Mouse (Mus musculus) lung, postnatal 4 days (tissue): ENCODE measurements at regions not wholly inside any gene's neighbourhood (a gene's known extent, or its start where the extent isn't known, plus 50 kb on each side); places are given as distances from the start of the nearest gene placed in this dataset.

Experiments
- DNase-seq, 2 experiments: peaks; one replicate each; pipeline ENCODE4 v3.0.0; 2021

- DNase-seq, result no peak
Measured at GRCm38 (mm10) chr15:69632306-69632705, 3131.6 kb upstream of the Lrrc6 start.

- no peak for DNase-seq
Measured at GRCm38 (mm10) chr15:69617998-69618397, 3117.3 kb upstream of the Lrrc6 start.

- DNase-seq, result no peak
Measured at GRCm38 (mm10) chr15:69614048-69614447, 3113.3 kb upstream of the Lrrc6 start.

GRCm38 (mm10) chr15:69591219-69592006 lies 3090.7 kb upstream of the Lrrc6 start:
- no peak for DNase-seq

DNA sequence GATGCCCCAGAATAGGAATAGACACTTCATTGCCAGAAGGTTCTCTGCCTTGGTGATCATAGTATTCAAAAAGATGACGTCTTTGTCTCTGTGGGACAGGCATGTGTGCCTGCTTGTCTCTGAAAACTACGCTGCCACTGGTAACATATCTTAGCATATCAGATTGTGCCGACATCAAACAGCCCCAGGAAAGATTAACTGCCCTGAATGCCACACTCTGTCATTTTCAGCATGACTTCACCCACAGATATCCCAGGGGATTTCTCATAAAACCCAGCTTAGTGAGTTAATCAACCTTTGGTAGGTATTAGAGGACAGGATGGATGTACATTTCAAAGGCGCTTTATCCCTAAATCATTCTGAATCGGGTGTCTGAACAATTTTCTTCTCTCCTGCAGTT lies 3087.4 kb upstream of the Lrrc6 start:
- DNase-seq, result no peak

- DNase-seq, result no peak
Measured at GRCm38 (mm10) chr15:69576742-69577141, 3076.0 kb upstream of the Lrrc6 start.

DNA sequence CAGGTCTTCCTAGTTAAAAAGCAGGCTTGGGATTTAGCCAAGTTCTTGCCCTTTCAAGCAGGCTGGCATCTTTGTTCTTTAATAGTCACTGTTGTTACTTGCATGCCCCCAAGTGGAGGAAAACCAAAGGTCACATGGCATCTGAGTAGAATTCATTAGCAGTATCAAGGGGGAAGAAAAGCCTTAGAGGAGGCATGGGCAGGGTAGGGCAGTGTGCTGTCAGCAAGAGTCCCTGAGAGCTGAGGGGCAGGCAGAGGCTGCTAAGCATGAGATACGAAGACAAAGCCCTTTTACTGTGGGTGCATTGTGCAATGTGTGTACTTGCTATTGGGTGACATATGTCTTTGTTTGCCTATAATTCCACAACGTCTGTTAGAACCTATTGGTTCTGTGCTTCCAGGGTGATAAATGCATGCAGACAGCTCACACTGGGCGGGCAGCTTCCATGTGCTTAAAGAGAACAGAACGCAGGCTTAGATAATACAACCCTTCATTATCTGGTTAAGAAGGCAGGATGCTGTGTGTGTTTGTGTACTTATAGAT lies 3075.0 kb upstream of the Lrrc6 start:
- no peak for DNase-seq

- DNase-seq, result no peak
Measured at GRCm38 (mm10) chr15:69554171-69554570, 3053.5 kb upstream of the Lrrc6 start.

DNA sequence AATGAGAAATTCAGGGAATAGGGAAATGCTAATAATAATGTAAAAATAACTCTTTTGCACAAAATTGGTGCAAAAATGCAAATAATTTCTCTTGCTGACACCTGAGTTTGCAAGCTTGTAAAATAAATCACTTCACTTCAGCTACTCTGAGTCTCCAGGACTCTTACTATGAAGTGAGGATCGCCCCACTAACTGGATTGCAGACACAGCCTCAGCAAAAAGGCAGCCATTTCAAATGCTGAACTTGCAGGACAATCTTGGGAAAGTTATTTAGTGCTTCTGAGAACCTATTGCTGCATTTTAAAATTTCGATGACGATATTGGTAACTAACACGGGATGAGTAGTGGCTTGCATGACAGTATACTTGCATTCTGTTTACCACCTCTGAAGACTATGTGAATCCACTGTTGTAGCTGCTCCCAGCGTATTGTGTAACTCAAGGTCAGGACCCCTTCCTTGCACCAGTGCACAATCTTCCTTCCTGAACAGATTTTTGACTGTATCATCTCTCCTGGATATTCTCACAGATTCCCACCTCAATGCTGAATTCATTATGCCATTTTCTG lies 3051.4 kb upstream of the Lrrc6 start:
- no peak for DNase-seq

- no peak for DNase-seq
Measured at GRCm38 (mm10) chr15:69551012-69551411, 3050.3 kb upstream of the Lrrc6 start.

GRCm38 (mm10) chr15:69526441-69527094 lies 3025.9 kb upstream of the Lrrc6 start:
- no peak for DNase-seq

DNA sequence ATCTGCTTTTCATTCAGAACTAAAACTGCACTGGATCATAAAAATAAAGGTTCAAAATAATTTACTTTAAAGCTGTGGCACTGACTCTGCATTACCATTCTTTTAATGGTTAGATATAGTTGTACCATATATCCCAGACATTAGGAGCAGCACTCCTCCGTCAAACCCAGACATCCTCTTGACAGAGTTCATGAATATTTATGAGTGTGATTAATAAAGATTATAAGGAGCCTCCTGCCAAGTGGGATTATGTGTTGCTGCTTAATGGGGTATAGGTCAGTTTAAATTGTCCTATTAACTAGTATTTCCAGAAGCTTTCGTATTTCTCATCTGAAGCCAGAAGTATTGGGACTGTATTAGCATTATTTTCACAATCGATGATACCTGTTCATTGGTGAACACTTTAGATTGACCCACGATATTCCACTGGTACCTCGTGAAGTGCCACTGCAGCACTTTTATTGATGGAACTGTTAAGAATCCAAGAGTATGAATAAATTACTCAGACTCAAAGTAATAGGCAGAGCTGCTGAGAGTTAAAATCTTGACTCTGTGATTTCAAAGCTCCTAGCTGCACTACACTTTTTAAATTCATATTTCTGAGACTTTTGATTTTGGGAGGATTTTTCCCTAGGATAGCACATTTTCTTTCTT lies 2983.8 kb upstream of the Lrrc6 start:
- no peak for DNase-seq

DNA sequence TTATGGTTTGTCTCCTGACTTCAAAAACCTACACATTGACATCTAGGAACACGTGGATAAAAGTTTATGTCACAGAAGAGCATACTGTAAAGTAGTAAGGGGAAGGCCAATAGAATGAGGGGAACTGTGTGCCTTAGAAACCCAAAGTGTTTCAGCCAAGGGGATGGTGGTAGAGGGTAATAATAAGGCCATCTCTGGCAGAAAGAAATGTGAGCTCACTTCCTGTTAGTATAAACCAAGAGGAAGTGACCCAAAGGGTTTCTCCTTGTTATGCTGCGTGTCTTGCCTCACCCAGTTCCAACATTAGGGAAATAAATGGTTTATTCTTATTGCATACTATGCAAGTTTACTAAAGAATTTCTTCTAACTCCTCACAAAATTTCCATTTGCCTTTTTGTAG lies 2982.4 kb upstream of the Lrrc6 start:
- no peak for DNase-seq

DNA sequence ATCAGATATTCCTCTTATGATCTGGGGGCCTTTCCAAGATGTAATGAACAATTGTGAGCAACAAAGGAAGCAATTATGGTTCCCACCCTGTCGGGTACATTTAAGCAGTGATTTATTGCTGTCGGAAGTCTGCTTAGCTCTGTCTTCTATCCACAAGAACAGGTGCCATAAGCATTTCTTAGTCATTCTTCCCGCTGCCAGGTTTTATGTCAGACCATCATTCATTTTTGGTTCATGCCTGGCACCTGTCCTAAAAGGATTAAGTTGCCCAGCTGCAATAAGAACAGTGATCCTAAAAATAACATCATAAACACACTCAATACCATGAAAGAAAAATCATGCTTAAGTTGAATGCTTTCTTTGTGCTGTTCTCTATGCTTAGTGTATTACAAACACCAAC lies 2980.4 kb upstream of the Lrrc6 start:
- no peak for DNase-seq

GRCm38 (mm10) chr15:69477050-69477449 lies 2976.3 kb upstream of the Lrrc6 start:
- no peak for DNase-seq

GRCm38 (mm10) chr15:69469566-69469965 lies 2968.9 kb upstream of the Lrrc6 start:
- no peak for DNase-seq

DNA sequence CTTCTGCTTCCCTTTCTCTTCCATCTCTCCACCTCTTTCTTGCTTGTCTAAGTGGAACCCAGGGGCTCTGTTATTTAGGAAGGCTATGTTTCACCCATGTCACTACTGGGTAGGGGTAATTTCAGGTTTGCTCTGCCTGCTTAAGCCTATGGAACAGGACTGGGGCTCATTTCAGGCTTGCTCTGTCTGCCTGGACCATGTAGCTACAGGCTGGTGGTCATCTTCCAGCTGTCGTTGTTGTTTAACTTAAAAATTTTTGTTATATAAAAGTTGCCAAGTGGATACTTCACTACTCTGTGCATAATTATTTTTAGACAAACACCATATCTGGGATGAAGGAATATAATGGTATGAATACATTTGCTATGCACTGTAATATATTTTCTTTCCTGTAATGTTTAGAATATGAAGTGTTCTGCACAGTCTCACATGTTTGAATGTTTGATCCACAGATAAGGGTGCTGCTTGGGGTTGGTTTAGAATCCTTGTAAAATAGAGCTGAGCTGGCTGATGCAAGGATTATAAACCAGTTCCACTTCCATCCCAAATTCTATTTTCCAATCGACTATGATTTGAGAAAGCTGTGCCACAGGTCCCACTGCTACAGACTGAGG lies 2960.0 kb upstream of the Lrrc6 start:
- no peak for DNase-seq

DNA sequence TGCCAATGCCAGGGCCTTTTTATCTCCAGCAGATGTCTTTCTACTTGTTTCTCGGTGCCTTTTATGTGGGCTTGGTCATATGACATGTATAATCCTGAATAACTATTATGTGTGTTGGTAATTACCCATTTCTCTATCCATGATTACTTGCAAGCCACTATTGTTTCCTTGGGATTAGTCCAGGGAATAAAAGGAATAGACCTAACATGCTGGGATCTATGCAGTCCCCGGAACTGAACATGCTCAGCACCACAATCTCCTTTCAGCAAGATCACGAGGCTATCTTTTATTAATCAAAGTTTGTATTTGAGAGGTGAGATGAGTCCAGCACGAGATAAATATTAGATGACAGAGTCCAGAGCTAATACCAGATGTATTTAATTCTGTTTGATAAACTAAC lies 2956.8 kb upstream of the Lrrc6 start:
- no peak for DNase-seq

GRCm38 (mm10) chr15:69456191-69456770 lies 2955.6 kb upstream of the Lrrc6 start:
- no peak for DNase-seq

- DNase-seq, result no peak
Measured at GRCm38 (mm10) chr15:69441008-69441407, 2940.3 kb upstream of the Lrrc6 start.

DNA sequence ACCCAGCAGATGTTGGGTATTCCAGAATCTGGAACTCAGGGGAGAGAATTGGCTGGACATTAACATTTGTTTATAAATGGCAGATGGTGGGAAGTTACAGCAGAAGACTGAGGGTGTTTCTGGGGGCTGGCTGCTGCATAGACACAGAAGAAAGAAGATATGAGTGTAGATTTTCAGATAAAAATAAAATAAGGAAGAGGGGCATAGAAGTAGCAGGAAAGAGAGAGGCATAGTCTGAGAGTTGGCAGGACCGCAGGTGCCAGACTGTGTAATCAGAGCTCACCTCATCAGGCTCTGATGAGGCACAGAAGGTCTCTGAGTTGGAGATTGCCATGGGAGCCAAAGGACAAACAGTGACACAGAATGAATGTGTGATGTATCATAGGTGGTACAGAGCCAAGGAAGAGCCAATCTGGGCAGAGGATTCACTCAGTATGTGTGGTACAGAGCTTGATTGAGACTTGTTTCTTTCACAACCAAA lies 2912.9 kb upstream of the Lrrc6 start:
- DNase-seq, result no peak

DNA sequence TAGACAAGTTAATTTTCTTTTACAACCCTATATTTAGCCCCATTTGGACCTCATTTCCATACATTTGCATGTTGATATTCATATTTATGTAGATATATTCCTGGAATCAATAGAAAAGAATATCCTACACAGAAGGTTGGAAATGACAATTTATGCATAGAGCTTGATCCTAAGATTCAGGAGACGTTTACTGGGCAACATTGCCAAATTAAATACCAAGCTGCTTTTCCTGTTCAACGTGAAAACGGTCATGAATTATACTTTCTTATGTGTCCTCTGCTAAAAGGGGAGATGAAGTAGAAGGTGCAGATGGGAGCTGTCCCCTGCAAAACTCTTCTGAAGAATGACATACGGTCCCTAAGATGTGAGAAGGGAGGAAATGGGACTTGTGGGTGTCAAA lies 2888.9 kb upstream of the Lrrc6 start:
- no peak for DNase-seq
